Mouse (Mus musculus) bone marrow macrophage, adult 2 months (primary cell): ENCODE measurements around the gene Lrp10.

ENCODE experiments used
- CTCF ChIP-seq: IDR thresholded peaks from 2 replicates; pipeline ENCODE4 v1.5.1; 2012; ENCODE audit warnings: low read depth, mild to moderate bottlenecking, low read length, moderate library complexity
- POLR2A ChIP-seq: IDR thresholded peaks from 2 replicates; pipeline ENCODE4 v1.6.1; 2012; ENCODE audit warnings: mild to moderate bottlenecking, low read depth, low read length, borderline replicate concordance

DNA sequence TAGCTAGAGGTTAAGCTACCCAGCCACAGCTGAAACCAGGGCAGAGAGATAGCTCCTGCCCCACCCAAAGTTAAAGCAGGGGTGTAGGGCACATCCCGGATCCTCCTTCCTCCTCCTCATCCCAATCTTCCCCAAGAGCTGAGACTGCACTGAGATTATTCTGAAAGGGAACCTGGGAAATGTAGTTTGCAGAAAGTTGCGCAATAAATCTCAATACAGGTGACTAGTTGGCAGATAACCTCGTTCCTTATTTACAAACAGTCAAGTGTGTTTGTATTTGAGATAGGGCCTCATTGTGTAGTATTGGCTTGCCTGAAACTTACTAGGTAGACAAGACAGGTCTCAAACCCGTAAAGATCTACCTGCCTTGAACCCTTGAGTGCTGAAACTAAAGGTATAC, 1.8 kb upstream of the Lrp10 start:
- TF ChIP-seq CTCF (no peak), POLR2A (no peak)
